Mouse (Mus musculus): ENCODE measurements at regions not wholly inside any gene's neighbourhood (a gene's known extent, or its start where the extent isn't known, plus 50 kb on each side); places are given as distances from the start of the nearest gene placed in this dataset.

DNA sequence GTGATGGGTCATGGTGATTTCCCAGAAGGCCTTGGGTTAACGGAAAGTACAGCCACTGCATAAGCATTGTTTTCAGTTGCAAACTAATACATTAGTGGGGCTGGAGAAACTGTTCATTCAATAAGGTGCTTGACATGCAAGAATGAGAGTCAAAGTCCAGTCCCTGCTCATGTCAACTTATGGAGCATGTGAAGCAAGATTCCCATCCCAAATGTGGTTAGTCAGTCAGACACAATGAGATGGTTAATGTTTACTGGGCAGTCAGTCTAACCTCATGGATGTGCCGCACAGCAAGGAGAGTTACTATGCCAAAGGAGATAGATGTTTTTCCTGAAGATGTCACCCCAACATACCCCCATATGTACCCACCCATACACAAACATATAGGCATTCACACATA, 993.8 kb upstream of the Jmjd1c start:
- no peak for DNase-seq

DNA sequence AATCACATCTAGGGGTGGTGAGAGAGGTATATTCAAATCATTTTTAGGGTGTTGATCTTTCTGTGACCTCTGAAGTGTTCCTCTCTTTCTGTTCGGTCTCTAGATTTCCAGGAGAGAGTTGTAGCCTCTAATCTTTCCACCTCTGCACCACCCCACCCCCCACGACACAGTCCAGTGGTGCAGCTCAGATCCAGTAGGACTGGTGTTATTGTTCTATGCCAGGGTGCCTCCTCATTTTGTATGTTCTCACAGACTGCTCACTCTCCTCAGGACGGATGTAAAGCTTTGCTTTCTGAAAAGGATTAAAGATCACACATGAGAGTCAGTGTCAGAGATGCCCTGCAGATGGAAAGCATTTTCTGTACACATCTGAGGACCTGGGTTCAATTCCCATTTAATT, 964.6 kb upstream of the Jmjd1c start:
- no peak for DNase-seq

GRCm38 (mm10) chr10:66132025-66132424, 963.9 kb upstream of the Jmjd1c start:
- DNase-seq = no peak

DNA sequence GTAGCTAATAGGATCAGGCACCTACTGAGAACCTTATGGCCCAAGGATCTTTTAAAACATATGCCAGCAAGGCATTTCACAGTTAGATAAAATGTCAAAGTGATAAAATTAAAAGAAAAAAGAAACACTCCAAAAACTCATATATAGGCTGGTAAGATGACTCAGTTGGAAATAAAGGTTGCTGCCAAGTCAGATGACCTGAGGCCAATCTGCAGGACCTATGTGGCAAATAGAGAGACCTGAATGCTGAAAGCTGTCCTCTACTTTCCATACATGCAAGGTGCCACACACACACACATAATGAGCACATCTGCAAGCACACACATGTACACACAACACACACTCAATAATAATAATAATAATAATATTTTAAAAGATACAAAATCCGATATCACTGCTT, 953.5 kb upstream of the Jmjd1c start:
- DNase-seq = no peak

DNA sequence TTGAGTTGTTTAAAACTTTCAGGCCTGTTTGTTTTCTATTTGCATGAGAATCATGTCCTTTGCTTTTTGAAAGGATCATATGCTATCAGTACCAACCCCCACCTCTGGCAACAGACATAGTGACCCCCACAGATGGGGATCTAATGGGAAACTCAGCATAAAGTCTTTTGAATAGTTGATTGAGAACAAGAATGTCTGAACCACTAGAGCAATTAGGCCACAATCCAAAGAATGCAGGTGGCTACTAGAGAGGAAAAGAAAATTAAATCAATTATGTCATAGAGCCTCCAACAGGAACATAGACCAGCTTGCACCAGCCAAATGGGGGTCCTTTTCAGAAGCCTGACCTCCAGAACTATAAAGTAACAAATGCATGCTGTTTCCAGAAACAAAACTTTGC, 953.0 kb upstream of the Jmjd1c start:
- DNase-seq = no peak

GRCm38 (mm10) chr10:66150966-66151365, 945.0 kb upstream of the Jmjd1c start:
- no peak for DNase-seq

GRCm38 (mm10) chr10:66152777-66153176, 943.1 kb upstream of the Jmjd1c start:
- DNase-seq = peak in 1 of 2 experiments; percentile 2

DNA sequence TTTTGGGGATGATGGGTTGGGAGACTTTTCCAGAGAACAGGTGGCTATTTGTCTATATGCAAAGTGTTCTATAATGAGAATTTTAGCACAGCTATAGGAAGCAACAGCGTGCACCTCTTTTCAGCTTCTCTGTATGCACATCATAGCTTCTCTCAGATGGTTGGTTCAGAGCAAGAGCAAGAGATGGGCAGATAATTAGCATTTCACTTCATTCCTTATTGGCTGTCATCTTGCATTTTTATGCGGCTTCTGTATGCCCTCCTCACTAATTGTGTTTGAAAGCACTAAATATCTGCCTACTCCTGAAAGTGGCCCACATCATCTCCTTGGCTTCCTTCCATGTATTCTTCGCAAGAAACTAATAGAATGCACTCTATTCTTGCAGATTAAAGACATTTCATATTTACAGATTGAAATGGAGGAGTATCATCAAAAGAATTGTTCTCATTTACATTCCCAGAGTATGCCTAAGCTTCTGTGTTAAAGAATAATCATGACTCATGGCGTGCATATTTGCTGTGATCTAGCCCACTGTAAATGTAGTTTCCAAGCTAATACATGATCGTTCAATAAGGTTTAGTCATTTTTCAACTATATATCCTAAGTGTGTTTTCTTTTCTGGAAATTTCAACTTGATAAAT, 934.9 kb upstream of the Jmjd1c start:
- DNase-seq = no peak

- no peak for DNase-seq
Measured at GRCm38 (mm10) chr10:66172803-66173202, 923.1 kb upstream of the Jmjd1c start.

GRCm38 (mm10) chr10:66177318-66177717, 918.6 kb upstream of the Jmjd1c start:
- no peak for DNase-seq

DNA sequence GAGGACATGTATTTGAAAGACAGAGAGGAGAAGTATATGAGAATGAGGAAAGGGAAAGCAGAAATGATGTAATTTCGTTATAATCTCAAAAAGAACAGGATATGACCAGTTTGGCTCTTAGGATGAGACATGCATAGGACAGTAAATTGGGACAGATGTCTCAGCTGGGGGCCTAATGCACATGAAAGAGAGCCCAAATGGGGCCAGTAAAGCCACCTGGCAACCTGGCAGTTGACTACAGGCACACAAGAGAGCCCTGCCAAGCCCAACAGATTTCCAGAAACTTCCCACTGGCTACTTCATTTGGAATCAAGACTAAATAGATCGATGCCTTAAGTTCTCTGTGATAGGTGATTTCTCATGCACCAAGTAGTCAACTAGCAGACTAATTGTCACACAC, 914.7 kb upstream of the Jmjd1c start:
- no peak for DNase-seq

GRCm38 (mm10) chr10:66183069-66183468, 912.9 kb upstream of the Jmjd1c start:
- no peak for DNase-seq

- no peak for DNase-seq
Measured at GRCm38 (mm10) chr10:66187038-66187437, 908.9 kb upstream of the Jmjd1c start.

- DNase-seq = no peak
Measured at GRCm38 (mm10) chr10:66201115-66201514, 894.8 kb upstream of the Jmjd1c start.

- DNase-seq = no peak
Measured at GRCm38 (mm10) chr10:66228123-66228522, 867.8 kb upstream of the Jmjd1c start.

- no peak for DNase-seq
Measured at GRCm38 (mm10) chr10:66234370-66234916, 861.5 kb upstream of the Jmjd1c start.

GRCm38 (mm10) chr10:66256377-66256776, 839.5 kb upstream of the Jmjd1c start:
- DNase-seq = no peak

GRCm38 (mm10) chr10:66270647-66271270, 825.2 kb upstream of the Jmjd1c start:
- no peak for DNase-seq

GRCm38 (mm10) chr10:66295628-66296027, 800.3 kb upstream of the Jmjd1c start:
- DNase-seq = no peak

DNA sequence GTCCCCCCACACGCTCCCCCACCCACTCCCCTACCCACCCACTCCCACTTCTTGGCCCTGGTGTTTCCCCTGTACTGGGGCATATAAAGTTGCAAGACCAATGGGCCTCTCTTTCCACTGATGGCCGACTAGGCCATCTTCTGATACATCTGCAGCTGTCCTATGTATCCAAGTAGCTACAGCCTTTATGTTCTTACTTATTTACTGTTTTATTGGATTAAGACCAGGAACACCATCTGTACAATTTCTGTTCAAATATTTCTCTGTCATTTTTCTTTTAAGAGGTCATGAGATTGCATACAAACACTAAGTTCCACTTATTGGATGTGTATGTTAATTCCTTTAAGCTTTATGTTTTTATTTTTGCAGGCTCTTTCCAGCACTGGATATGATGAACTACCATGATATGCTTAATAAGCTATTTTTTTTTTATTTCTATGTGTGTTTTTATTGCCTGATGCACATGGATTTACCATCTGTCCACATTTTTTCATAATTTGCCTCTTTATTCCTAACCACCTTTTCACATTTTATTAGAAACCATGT, 792.6 kb upstream of the Jmjd1c start:
- DNase-seq = no peak

GRCm38 (mm10) chr10:66304901-66305300, 791.0 kb upstream of the Jmjd1c start:
- no peak for DNase-seq

DNA sequence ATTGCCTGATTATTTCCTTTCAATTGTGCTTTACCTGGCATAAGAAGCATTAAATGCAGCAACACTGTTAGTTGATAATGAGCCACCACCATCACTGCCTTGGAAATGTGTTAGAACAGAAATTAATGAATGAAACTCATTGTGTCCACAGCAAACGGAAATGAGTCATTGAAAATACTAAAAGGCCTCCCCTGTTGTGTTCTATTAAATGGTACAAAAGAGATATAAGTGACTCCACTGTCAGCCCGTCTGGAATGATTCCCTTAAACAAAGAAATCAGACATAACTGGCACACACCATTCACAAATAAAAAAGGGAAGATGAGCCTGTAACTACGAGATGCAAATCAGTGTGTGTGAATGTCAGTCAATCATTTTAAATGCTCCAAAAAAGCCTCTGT, 764.8 kb upstream of the Jmjd1c start:
- no peak for DNase-seq

GRCm38 (mm10) chr10:66337994-66338393, 757.9 kb upstream of the Jmjd1c start:
- no peak for DNase-seq

DNA sequence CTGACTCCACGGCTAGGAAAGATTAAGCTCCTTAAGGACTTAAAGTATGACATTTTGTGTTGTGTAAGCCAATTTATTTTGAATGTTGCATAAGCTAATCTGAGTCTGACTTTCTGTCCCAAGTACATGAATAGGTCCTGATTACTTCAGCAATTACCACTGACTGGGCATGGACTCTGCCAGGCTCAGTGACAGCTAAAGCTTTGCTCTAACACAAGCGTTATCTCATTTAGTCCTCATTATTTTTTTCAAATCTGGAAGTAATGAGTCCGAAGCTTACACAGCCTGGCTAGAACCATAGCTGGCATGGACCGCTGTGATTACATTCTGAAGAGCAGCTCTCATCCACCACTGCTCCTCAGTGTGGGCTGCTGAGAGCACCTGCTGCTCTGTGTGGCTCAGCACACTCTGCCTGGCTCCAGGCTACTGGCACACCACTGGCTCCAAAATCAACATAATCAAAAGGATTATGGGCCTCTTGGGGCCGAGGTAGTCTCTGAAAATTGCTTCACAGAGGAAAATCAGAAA, 753.0 kb upstream of the Jmjd1c start:
- DNase-seq = no peak

All from layer of hippocampus, postnatal 36 days (tissue).